8 mouse cellular contexts compared by ENCODE assay signal in the genomic region with DNA sequence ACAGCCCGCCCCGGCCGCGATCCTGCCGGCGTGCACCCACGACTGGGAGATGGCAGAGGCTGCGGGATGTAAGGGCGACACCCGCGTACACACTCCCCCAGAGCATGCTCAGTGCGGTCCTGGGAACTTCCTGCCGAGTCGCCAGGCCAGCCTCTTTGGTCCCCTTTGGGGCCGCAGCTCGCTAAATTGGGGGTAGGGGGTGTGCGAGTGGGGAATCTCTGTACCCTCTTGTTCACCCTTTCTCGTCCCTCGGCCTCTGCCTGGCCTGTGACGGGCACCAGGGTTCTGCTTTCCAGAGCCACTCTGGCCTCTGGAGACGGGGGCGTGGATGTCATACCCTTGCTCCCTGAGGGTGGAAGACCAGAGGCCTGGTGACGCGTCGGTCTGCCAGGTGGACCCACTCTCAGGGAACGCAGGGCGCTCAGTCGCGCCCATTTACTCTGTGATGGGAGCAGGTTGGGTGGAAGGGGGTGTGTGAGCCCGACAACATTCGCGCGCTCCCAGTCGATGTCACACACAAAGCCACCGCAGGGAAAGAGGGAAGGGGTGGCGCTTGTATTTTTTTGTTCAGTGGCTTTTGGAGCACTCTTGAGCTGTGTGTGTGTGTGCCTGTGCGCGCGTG. TPM values are rescaled to one million over a fixed set of nuclear protein-coding genes. Genes with fewer than 3 reads are reported as not detected.
DNase-seq lines count a peak whose midpoint lies in the region; TF ChIP-seq lines count a peak whose summit lies in the region.

No protein-coding gene starts in this region.

- TF ChIP-seq RAD21 in MEL (IDR thresholded peaks at IDR 0.05; ENCODE audit: low read depth, low read length): no peak

- H3K27ac ChIP-seq in MEL (ENCODE audit: control insufficient read depth, low read depth, low read length): peak overlapping the region; percentile 3
- peak overlapping the region; percentile 68; the same call in 1 of the 2 replicates for H3K27ac ChIP-seq in cerebellum, adult 2 months (ENCODE audit: insufficient read depth, low read length)
- peak overlapping the region; percentile 90 for H3K27ac ChIP-seq in hindbrain, embryonic 10.5 days

- 1% methylated on average over 39 of the region's 39 CpGs for WGBS in cerebellum, adult 2 months
- WGBS in hindbrain, embryonic 10.5 days: 2% methylated on average over 39 of the region's 39 CpGs

- peaks cover 2 to 24% of the 10 kb centered on the region in 2 experiments for H3K4me1 ChIP-seq in MEL (ENCODE audit: control insufficient read depth in 1 of 2, insufficient read depth in 2 of 2, low read length in 2 of 2)
- H3K4me1 ChIP-seq in cerebellum, adult 2 months (ENCODE audit: control insufficient read depth, insufficient read depth, low read length): peaks cover 9% of the 10 kb centered on the region; the same call in 1 of the 2 replicates
- peaks cover 39% of the 10 kb centered on the region for H3K4me1 ChIP-seq in hindbrain, embryonic 10.5 days (replicated peaks)

- TF ChIP-seq CTCF in MEL (IDR thresholded peaks at IDR 0.05 in 2 of 3, conservative IDR thresholded peaks at IDR 0.05 in 1 of 3; ENCODE audit: control insufficient read depth in 1 of 3, insufficient read depth in 1 of 3, low read depth in 2 of 3, low read length in 3 of 3, poor library complexity in 1 of 3, severe bottlenecking in 1 of 3): no peak
- TF ChIP-seq CTCF in cerebellum, adult 2 months (IDR thresholded peaks at IDR 0.05; ENCODE audit: borderline replicate concordance, insufficient read depth, low read depth, low read length): no peak

- DNase-seq in MEL (ENCODE audit: low read depth, low spot score): peak; percentile 66
- DNase-seq in cerebellum, adult 2 months: peak; percentile 50 to 63
- peak; percentile 12 for DNase-seq in forelimb bud, embryonic 11.5 days (ENCODE audit: low read depth, low spot score)
- DNase-seq in hindbrain, embryonic 10.5 days (ENCODE audit: low spot score): peak; percentile 52
- DNase-seq in layer of hippocampus, postnatal 14 days (ENCODE audit: low spot score in 2 of 2): peak; percentile 28 to 40
- DNase-seq in lung, postnatal 25 days (ENCODE audit: low spot score): peak; percentile 24
- DNase-seq in retina, embryonic 14.5 days (ENCODE audit: low spot score): peak; percentile 54
- DNase-seq in thymus, postnatal 36 days: peak; percentile 65 to 71

- H3K9ac ChIP-seq in MEL (ENCODE audit: control insufficient read depth, low read depth, low read length, poor library complexity, severe bottlenecking): peak overlapping the region; percentile 77

- peak overlapping the region; percentile 81 to 98 for H3K4me3 ChIP-seq in MEL (ENCODE audit: control insufficient read depth in 1 of 2, insufficient read depth in 1 of 2, low read depth in 2 of 2, low read length in 2 of 2)
- peak overlapping the region; percentile 83 for H3K4me3 ChIP-seq in cerebellum, adult 2 months (replicated peaks; ENCODE audit: insufficient read depth, low read depth, low read length)
- H3K4me3 ChIP-seq in hindbrain, embryonic 10.5 days: peak overlapping the region; percentile 84

- TF ChIP-seq POLR2A in MEL (IDR thresholded peaks at IDR 0.05; ENCODE audit: control insufficient read depth in 1 of 2, insufficient read depth in 1 of 2, low read depth in 1 of 2, low read length in 2 of 2, poor library complexity in 1 of 2): no peak
- TF ChIP-seq POLR2A in cerebellum, adult 2 months (IDR thresholded peaks at IDR 0.05; ENCODE audit: borderline replicate concordance, insufficient read depth, low read length): no peak

- peaks cover 37% of the 10 kb centered on the region for H3K79me2 ChIP-seq in MEL (ENCODE audit: control insufficient read depth, insufficient read depth, low read length, poor library complexity)

- no peaks in the 10 kb centered on the region for H3K27me3 ChIP-seq in MEL (ENCODE audit: control insufficient read depth in 1 of 2, insufficient read depth in 2 of 2, low read length in 2 of 2)
- no peaks in the 10 kb centered on the region for H3K27me3 ChIP-seq in cerebellum, adult 2 months (ENCODE audit: control insufficient read depth, insufficient read depth, low read length)
- H3K27me3 ChIP-seq in hindbrain, embryonic 10.5 days (ENCODE audit: insufficient read depth, poor library complexity, severe bottlenecking): no peaks in the 10 kb centered on the region

- H3K36me3 ChIP-seq in MEL (ENCODE audit: control insufficient read depth in 1 of 2, insufficient read depth in 2 of 2, low read length in 2 of 2): peaks cover 0 to 10% of the 10 kb centered on the region in 2 experiments; a peak in 2 of 4 replicates
- no peaks in the 10 kb centered on the region for H3K36me3 ChIP-seq in hindbrain, embryonic 10.5 days

- no peak for TF ChIP-seq EP300 in MEL (IDR thresholded peaks at IDR 0.05; ENCODE audit: low read depth in 1 of 2, low read length in 2 of 2)

- no peaks in the 10 kb centered on the region for H3K9me3 ChIP-seq in MEL (replicated peaks; ENCODE audit: insufficient read depth, low read length)
- no peaks in the 10 kb centered on the region for H3K9me3 ChIP-seq in hindbrain, embryonic 10.5 days

TF ChIP-seq in MEL, 35 proteins besides CTCF, POLR2A, EP300 and RAD21:
- TF ChIP-seq MYC (IDR thresholded peaks at IDR 0.05; ENCODE audit: low read depth, low read length) (no peak), NELFE (IDR thresholded peaks at IDR 0.05; ENCODE audit: low read depth, low read length) (0 out of 2 replicates have a peak, but pooled peaks have one; percentile 24), ELF1 (IDR thresholded peaks at IDR 0.05; ENCODE audit: low read depth, low read length) (no peak), POLR2AphosphoS2 (IDR thresholded peaks at IDR 0.05; ENCODE audit: low read length) (no peak), CHD2 (IDR thresholded peaks at IDR 0.05; ENCODE audit: low read length) (no peak), UBTF (IDR thresholded peaks at IDR 0.05; ENCODE audit: borderline replicate concordance, insufficient read depth, low read depth, low read length) (0 out of 2 replicates have a peak, but pooled peaks have one; percentile 30), MEF2A (IDR thresholded peaks at IDR 0.05; ENCODE audit: extremely low read depth, insufficient replicate concordance, low read depth, low read length, poor library complexity, severe bottlenecking) (no peak), TAL1 (IDR thresholded peaks at IDR 0.05; ENCODE audit: low read length) (no peak), ZKSCAN1 (IDR thresholded peaks at IDR 0.05; ENCODE audit: low read depth, low read length) (no peak), TCF12 (IDR thresholded peaks at IDR 0.05; ENCODE audit: low read depth, low read length) (no peak), POLR2AphosphoS5 (IDR thresholded peaks at IDR 0.05; ENCODE audit: borderline replicate concordance, low read depth, low read length) (no peak), ETS1 (IDR thresholded peaks at IDR 0.05; ENCODE audit: low read depth, low read length) (no peak), SMC3 (IDR thresholded peaks at IDR 0.05; ENCODE audit: low read depth, low read length) (no peak), GABPA (IDR thresholded peaks at IDR 0.05; ENCODE audit: low read depth, low read length) (no peak), MXI1 (IDR thresholded peaks at IDR 0.05; ENCODE audit: low read depth, low read length) (peak; percentile 63), ZC3H11A (IDR thresholded peaks at IDR 0.05; ENCODE audit: low read depth, low read length) (no peak), BHLHE40 (IDR thresholded peaks at IDR 0.05; ENCODE audit: borderline replicate concordance, low read depth, low read length) (no peak), ZMIZ1 (IDR thresholded peaks at IDR 0.05; ENCODE audit: low read depth, low read length) (no peak), USF2 (IDR thresholded peaks at IDR 0.05; ENCODE audit: borderline replicate concordance in 1 of 2, insufficient read depth in 1 of 2, low read depth in 1 of 2, low read length in 2 of 2) (no peak), GATA1 (IDR thresholded peaks at IDR 0.05; ENCODE audit: low read depth, low read length) (no peak), MAFK (IDR thresholded peaks at IDR 0.05; ENCODE audit: borderline replicate concordance, low read depth, low read length) (no peak), TBP (IDR thresholded peaks at IDR 0.05; ENCODE audit: low read depth, low read length) (no peak), E2F4 (IDR thresholded peaks at IDR 0.05; ENCODE audit: borderline replicate concordance, low read depth, low read length) (no peak), NRF1 (IDR thresholded peaks at IDR 0.05; ENCODE audit: insufficient read depth, low read depth, low read length, poor library complexity, severe bottlenecking) (peak; percentile 77), KAT2A (conservative IDR thresholded peaks at IDR 0.05; ENCODE audit: low read depth, low read length) (no peak), MAZ (IDR thresholded peaks at IDR 0.05; ENCODE audit: low read depth, low read length) (no peak; the same call in 1 of the 2 replicates), MAX (IDR thresholded peaks at IDR 0.05; ENCODE audit: low read length) (no peak), ZNF384 (IDR thresholded peaks at IDR 0.05; ENCODE audit: low read depth, low read length) (no peak), HCFC1 (IDR thresholded peaks at IDR 0.05; ENCODE audit: low read depth, low read length) (no peak), CHD1 (IDR thresholded peaks at IDR 0.05; ENCODE audit: low read depth, low read length) (no peak), USF1 (IDR thresholded peaks at IDR 0.05; ENCODE audit: low read depth, low read length) (no peak), JUND (IDR thresholded peaks at IDR 0.05; ENCODE audit: low read depth, low read length) (no peak), RCOR1 (IDR thresholded peaks at IDR 0.05; ENCODE audit: low read depth, low read length) (no peak), SIN3A (IDR thresholded peaks at IDR 0.05; ENCODE audit: low read length) (peak; percentile 66; the same call in 1 of the 2 replicates), MYB (IDR thresholded peaks at IDR 0.05; ENCODE audit: low read depth, low read length) (no peak)

RNA-seq across cellular contexts. Expression of a gene that starts 1.3 kb away (rescaled TPM):
- total RNA-seq in MEL (2012; rRNA removed): 9.5 and 12.4 TPM in 2 replicates
- polyA plus RNA-seq in MEL (2012; ENCODE audit: insufficient read depth in 1 of 2, insufficient read length in 2 of 2, low read depth in 1 of 2, low replicate concordance in 2 of 2, missing spikeins in 1 of 2): 1 to 10 TPM in 1 of 2 experiments, not detected in 1; 6.9 TPM
- polyA plus RNA-seq in cerebellum, adult 2 months (2012; rRNA removed): 30.5 and 31.0 TPM in 2 replicates
- polyA plus RNA-seq in hindbrain, embryonic 10.5 days (2016; fragmentation: Nextera tagmentation; extraction: Ambion mirVana): 4.7 and 7.0 TPM in 2 replicates
- total RNA-seq in layer of hippocampus, postnatal 14 days (2021): 10 to 100 TPM; 52.8 to 58.8 TPM

Comparison
In these comparisons a context has a peak if more than half of its experiments do, and no peak if none do; other contexts are left out.
1. Peak in every context shown above with its lines: DNase-seq, H3K4me3 ChIP-seq and H3K27ac ChIP-seq.
2. DNase-seq: peak in every context shown above with its lines; median percentile 68 in thymus, postnatal 36 days; 66 in MEL; 56 in cerebellum, adult 2 months; 54 in retina, embryonic 14.5 days; 52 in hindbrain, embryonic 10.5 days; 34 in layer of hippocampus, postnatal 14 days; 24 in lung, postnatal 25 days; 12 in forelimb bud, embryonic 11.5 days.
3. H3K27ac ChIP-seq: peak in every context shown above with its lines; median percentile 90 in hindbrain, embryonic 10.5 days; 68 in cerebellum, adult 2 months; 3 in MEL.